Mouse (Mus musculus): Measurements from ENCODE around the gene Nr2f2. TPM values are rescaled to one million over a fixed set of nuclear protein-coding genes. Genes with fewer than 3 reads are reported as not detected.

Gene Nr2f2
- polyA plus RNA-seq, 1 experiment from 2014 or later: 32.5 TPM

DNA sequence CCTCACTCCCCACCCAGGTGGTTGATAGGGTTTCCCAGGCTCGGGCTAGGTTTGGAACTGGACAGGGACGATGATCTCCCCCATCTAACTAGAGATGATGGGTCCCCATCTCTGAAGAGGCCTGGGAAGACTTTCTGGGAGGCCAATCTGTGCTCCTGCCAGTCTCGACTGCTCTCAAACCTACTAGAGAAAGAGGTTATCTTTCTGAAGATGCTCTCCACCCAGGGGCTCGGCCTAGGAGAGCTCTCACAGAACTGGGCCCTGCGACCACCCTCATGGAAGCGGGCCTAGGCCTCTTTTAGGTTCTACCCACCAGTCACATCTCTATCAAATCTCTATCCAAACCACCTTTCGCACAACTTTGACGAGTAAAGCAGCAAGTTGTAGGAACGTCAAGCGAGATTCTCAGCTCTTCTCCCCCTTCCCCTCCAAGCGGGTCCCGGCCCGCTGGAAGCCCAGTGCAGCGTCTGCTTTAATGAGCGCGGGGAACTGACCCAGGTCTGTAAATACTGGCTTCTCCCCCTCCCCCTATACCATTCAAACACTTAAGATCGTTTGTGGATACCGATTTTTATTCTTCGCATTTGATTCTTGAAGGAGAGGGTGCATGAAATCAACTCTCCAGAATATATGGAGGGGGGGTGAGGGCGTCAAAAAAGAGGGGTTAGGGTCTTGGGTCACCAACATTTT lies 16.4 kb downstream of the Nr2f2 start:
- ATAC-seq (ENCODE audit: insufficient number of reproducible peaks, insufficient read depth, low FRiP score, low read depth): no peak
- Histone ChIP-seq H3K4me2 (ENCODE audit: low read length) (peak overlapping the region; percentile 90), H3K27ac (replicated peaks in 1 of 2; ENCODE audit: control insufficient read depth in 1 of 2, insufficient read depth in 1 of 2, low read depth in 2 of 2, low read length in 2 of 2) (0 out of 4 replicates have a peak overlapping the region, but pooled peaks of 1 of the 2 experiments have one; percentile 83), H3K9ac (ENCODE audit: low read length) (peak overlapping the region; percentile 85), H3K4me1 (ENCODE audit: control insufficient read depth in 2 of 2, insufficient read depth in 2 of 2, low read length in 2 of 2) (peaks cover 7 to 11% of the 10 kb centered on the region in 2 experiments), H3K9me3 (ENCODE audit: control insufficient read depth, low read length) (no peaks in the 10 kb centered on the region), H3K27me3 (ENCODE audit: control insufficient read depth, insufficient read depth, low read length) (peaks cover 58% of the 10 kb centered on the region), H3K4me3 (ENCODE audit: control insufficient read depth in 1 of 2, insufficient read depth in 1 of 2, low read depth in 1 of 2, low read length in 2 of 2) (peak overlapping the region; percentile 62 to 65), H3K36me3 (ENCODE audit: control insufficient read depth, insufficient read depth, low read length) (no peaks in the 10 kb centered on the region)
- WGBS: 21% methylated on average over 20 of the region's 20 CpGs

DNA sequence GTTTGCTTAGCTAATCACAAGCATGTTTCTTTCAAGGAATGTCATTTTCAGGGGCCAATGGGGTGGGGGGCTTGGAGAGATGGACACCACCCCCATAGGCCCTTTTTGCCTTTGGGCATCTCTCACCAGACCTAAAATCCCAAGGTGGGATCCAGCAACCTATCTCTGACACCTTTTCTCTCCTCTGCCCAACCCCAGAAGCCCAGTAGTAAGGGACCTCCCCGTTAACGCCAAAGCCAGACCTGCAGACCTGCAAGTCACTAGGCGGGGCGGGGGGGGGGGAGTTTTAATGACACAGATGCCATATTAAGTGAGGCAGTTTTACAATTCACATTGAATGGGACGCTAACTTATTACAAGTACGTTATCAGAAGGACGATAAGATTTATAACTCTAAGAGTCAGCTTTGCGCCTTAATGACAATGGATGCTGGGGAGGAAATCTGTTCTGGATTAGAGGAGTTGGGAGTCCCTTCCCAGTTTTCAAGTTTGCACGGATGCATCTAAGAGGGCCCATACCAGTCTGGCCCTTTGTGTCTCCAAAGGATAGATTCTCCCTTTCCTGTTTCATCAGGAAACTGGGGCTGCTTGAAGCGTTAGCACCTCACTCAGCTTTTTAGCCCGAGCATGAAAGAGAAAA lies 17.4 kb downstream of the Nr2f2 start:
- no peak overlapping the region; the same call in 1 of the 2 replicates for H3K9ac ChIP-seq (ENCODE audit: low read length)
- H3K27me3 ChIP-seq (ENCODE audit: control insufficient read depth, insufficient read depth, low read length): peaks cover 60% of the 10 kb centered on the region
- H3K27ac ChIP-seq (replicated peaks in 1 of 2; ENCODE audit: control insufficient read depth in 1 of 2, insufficient read depth in 1 of 2, low read depth in 2 of 2, low read length in 2 of 2): no peak overlapping the region
- no peak overlapping the region for H3K4me3 ChIP-seq (ENCODE audit: control insufficient read depth in 1 of 2, insufficient read depth in 1 of 2, low read depth in 1 of 2, low read length in 2 of 2)
- H3K9me3 ChIP-seq (ENCODE audit: control insufficient read depth, low read length): no peaks in the 10 kb centered on the region
- no peaks in the 10 kb centered on the region for H3K36me3 ChIP-seq (ENCODE audit: control insufficient read depth, insufficient read depth, low read length)
- WGBS: 25% methylated on average over 11 of the region's 11 CpGs
- H3K4me1 ChIP-seq (ENCODE audit: control insufficient read depth in 2 of 2, insufficient read depth in 2 of 2, low read length in 2 of 2): peaks cover 7 to 11% of the 10 kb centered on the region in 2 experiments
- no peak for ATAC-seq (ENCODE audit: insufficient number of reproducible peaks, insufficient read depth, low FRiP score, low read depth)
- H3K4me2 ChIP-seq (ENCODE audit: low read length): no peak overlapping the region

DNA sequence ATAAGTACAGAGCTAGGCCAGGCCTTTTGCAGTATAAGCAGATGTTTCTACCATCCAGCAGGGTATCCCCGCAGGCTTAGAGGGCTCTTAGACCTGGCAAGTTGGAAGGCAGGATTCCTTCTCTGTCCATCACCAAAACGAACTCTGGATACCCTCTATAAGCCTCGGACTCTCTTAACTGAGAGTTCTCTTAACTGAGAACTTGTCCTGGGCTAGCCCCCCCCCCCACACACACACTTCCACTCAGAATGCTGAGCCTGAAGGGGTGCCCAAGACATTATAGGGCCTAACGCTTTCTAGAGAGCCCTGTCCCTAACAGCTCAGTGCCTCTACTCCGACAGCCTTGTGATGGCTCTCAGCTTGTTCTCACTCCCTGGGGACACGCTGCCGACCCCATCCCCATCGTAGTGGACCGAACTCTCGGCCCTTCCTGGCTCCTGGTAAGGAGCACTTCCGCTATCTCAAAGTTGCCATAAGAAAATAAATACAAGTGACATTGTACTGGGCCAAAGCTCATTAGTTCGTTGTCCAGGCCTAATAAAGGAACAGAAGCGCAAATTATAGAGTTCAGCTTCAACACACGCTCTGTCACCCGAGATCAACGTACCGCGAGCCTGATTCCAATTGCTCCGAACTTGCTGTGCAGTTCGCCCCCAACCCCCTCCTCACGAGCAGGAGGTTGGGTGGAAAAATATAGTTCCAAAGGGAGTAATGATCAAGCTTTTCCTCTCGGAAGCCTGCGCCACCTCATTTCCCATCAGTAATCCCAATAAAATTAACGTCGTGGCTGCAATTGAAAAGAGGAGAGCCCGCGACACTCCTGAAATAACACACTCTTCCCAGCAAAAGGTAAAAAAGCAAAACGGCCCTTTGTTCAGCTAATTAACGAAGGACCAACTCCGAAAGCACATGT lies 18.2 kb downstream of the Nr2f2 start:
- no peak overlapping the region for H3K4me2 ChIP-seq (ENCODE audit: low read length)
- H3K4me3 ChIP-seq (ENCODE audit: control insufficient read depth in 1 of 2, insufficient read depth in 1 of 2, low read depth in 1 of 2, low read length in 2 of 2): no peak overlapping the region
- H3K27me3 ChIP-seq (ENCODE audit: control insufficient read depth, insufficient read depth, low read length): peaks cover 65% of the 10 kb centered on the region
- no peak overlapping the region for H3K27ac ChIP-seq (replicated peaks in 1 of 2; ENCODE audit: control insufficient read depth in 1 of 2, insufficient read depth in 1 of 2, low read depth in 2 of 2, low read length in 2 of 2)
- no peak for ATAC-seq (ENCODE audit: insufficient number of reproducible peaks, insufficient read depth, low FRiP score, low read depth)
- no peaks in the 10 kb centered on the region for H3K9me3 ChIP-seq (ENCODE audit: control insufficient read depth, low read length)
- WGBS: 20% methylated on average over 30 of the region's 30 CpGs
- no peaks in the 10 kb centered on the region for H3K36me3 ChIP-seq (ENCODE audit: control insufficient read depth, insufficient read depth, low read length)
- H3K9ac ChIP-seq (ENCODE audit: low read length): no peak overlapping the region
- H3K4me1 ChIP-seq (ENCODE audit: control insufficient read depth in 2 of 2, insufficient read depth in 2 of 2, low read length in 2 of 2): peaks cover 7 to 11% of the 10 kb centered on the region in 2 experiments

DNA sequence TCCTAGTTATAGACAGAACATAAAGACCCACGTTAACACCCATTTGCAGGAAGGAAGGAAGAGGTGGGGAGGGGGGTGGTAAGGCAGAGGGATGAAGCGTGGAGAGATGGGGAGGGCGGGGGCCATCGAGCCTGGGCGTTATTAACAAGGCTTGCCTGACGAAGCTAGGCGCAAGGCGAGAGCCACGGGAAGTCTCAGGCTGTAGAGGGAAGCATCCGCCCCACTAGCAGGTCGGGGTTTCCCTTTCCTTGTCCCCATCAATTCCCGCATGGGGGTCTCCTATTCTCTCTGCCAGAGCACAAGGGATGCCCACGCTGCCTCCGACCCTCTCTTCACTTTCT lies 18.9 kb downstream of the Nr2f2 start:
- peaks cover 7 to 11% of the 10 kb centered on the region in 2 experiments for H3K4me1 ChIP-seq (ENCODE audit: control insufficient read depth in 2 of 2, insufficient read depth in 2 of 2, low read length in 2 of 2)
- peaks cover 70% of the 10 kb centered on the region for H3K27me3 ChIP-seq (ENCODE audit: control insufficient read depth, insufficient read depth, low read length)
- H3K9me3 ChIP-seq (ENCODE audit: control insufficient read depth, low read length): no peaks in the 10 kb centered on the region
- H3K4me3 ChIP-seq (ENCODE audit: control insufficient read depth in 1 of 2, insufficient read depth in 1 of 2, low read depth in 1 of 2, low read length in 2 of 2): no peak overlapping the region
- H3K36me3 ChIP-seq (ENCODE audit: control insufficient read depth, insufficient read depth, low read length): no peaks in the 10 kb centered on the region
- H3K27ac ChIP-seq (replicated peaks in 1 of 2; ENCODE audit: control insufficient read depth in 1 of 2, insufficient read depth in 1 of 2, low read depth in 2 of 2, low read length in 2 of 2): no peak overlapping the region
- ATAC-seq (ENCODE audit: insufficient number of reproducible peaks, insufficient read depth, low FRiP score, low read depth): no peak
- 21% methylated on average over 13 of the region's 14 CpGs for WGBS
- no peak overlapping the region for H3K9ac ChIP-seq (ENCODE audit: low read length)
- H3K4me2 ChIP-seq (ENCODE audit: low read length): no peak overlapping the region

DNA sequence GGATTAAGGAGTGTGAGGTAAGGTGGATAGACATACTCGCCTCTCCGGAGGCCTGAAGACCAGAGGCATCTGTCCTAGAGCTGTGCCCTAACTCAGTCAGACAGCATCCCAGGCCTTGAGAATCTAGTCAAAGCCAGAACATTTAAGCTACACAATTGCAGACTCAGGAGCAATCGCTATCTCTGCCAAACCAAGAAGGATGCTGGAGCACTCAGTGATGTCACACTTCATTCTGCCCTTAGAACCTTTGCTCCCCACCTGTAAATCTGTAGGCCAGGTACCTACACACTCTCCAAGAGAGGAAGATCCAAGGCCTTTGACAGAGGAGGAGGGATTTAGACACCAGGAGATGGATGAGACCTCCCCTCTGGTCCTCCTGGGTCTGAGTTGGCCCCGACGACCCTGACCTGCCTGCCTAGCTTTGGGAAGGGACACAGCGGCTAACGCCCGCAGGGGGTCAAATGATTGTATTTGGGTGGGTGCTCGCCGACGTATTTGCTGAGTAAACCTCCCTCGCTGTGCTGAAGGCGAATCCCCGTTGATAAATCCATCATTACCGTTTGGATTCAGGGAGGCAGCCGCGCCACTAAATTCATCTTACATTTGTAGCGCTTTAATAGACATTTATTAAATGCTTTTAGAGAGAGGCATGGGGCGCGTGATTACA lies 19.5 kb downstream of the Nr2f2 start:
- Histone ChIP-seq H3K4me2 (ENCODE audit: low read length) (no peak overlapping the region), H3K4me3 (ENCODE audit: control insufficient read depth in 1 of 2, insufficient read depth in 1 of 2, low read depth in 1 of 2, low read length in 2 of 2) (no peak overlapping the region), H3K4me1 (ENCODE audit: control insufficient read depth in 2 of 2, insufficient read depth in 2 of 2, low read length in 2 of 2) (peaks cover 7 to 11% of the 10 kb centered on the region in 2 experiments), H3K27ac (replicated peaks in 1 of 2; ENCODE audit: control insufficient read depth in 1 of 2, insufficient read depth in 1 of 2, low read depth in 2 of 2, low read length in 2 of 2) (no peak overlapping the region), H3K9me3 (ENCODE audit: control insufficient read depth, low read length) (no peaks in the 10 kb centered on the region), H3K9ac (ENCODE audit: low read length) (no peak overlapping the region), H3K27me3 (ENCODE audit: control insufficient read depth, insufficient read depth, low read length) (peaks cover 72% of the 10 kb centered on the region), H3K36me3 (ENCODE audit: control insufficient read depth, insufficient read depth, low read length) (no peaks in the 10 kb centered on the region)
- ATAC-seq (ENCODE audit: insufficient number of reproducible peaks, insufficient read depth, low FRiP score, low read depth): no peak
- 25% methylated on average over 20 of the region's 20 CpGs for WGBS

DNA sequence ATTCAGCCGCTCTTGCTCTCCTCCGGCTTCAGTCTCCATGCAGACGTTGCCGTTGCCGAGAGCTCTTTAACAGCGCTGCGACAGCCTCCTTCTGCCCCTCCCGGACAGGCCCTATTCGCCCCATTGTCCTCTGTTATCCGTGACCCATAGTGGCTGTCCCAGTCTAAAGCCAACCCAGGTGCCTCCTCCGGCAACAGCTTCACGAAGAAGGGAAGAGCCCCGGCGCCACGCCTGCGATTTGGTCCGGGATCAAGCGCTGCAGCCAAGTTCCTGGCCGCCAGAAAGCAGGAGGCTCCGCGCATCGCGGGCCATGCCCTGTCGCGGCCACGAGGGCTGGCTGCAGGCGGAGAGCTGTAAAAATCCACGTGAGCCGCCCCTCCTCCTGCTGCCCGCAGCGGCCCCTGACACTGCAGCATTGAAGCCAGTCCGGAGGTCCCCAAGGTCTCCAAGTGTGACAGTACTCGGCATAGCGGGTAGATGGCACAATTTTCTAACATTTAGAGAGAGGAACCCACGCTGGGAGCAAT lies 20.5 kb downstream of the Nr2f2 start:
- peak overlapping the region; percentile 29 to 36 for H3K4me3 ChIP-seq (ENCODE audit: control insufficient read depth in 1 of 2, insufficient read depth in 1 of 2, low read depth in 1 of 2, low read length in 2 of 2)
- peak overlapping the region; percentile 27; the same call in 1 of the 2 replicates for H3K9ac ChIP-seq (ENCODE audit: low read length)
- peaks cover 83% of the 10 kb centered on the region for H3K27me3 ChIP-seq (ENCODE audit: control insufficient read depth, insufficient read depth, low read length)
- H3K4me2 ChIP-seq (ENCODE audit: low read length): peak overlapping the region; percentile 67
- H3K36me3 ChIP-seq (ENCODE audit: control insufficient read depth, insufficient read depth, low read length): no peaks in the 10 kb centered on the region
- H3K9me3 ChIP-seq (ENCODE audit: control insufficient read depth, low read length): no peaks in the 10 kb centered on the region
- no peak overlapping the region for H3K27ac ChIP-seq (replicated peaks in 1 of 2; ENCODE audit: control insufficient read depth in 1 of 2, insufficient read depth in 1 of 2, low read depth in 2 of 2, low read length in 2 of 2)
- peak; percentile 73 for ATAC-seq (ENCODE audit: insufficient number of reproducible peaks, insufficient read depth, low FRiP score, low read depth)
- peaks cover 7 to 11% of the 10 kb centered on the region in 2 experiments for H3K4me1 ChIP-seq (ENCODE audit: control insufficient read depth in 2 of 2, insufficient read depth in 2 of 2, low read length in 2 of 2)
- WGBS: 2% methylated on average over 35 of the region's 35 CpGs

DNA sequence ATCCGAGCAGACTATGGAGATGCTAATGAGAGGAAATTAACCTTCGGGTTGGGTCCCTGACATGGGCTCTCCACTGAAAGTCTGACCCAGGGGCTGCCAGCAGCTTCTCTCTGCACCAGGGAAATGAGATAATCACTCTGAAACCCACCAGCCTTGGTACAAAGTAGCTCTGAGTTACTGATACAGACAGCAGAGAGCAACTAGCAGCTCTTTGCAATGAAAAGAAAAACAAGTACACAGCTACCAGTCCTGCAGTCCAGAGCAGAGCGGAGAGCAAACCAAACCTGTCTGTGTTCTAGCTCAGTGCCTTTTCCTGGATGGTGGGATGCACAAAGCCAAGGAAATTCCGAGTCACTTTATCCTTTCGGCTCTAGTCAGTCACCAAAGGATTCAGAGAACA lies 23.1 kb downstream of the Nr2f2 start:
- 23% methylated on average over 5 of the region's 5 CpGs for WGBS
- H3K36me3 ChIP-seq (ENCODE audit: control insufficient read depth, insufficient read depth, low read length): no peaks in the 10 kb centered on the region

More for the DNA sequence above, 23.1 kb downstream of the Nr2f2 start:
- ATAC-seq (ENCODE audit: insufficient number of reproducible peaks, insufficient read depth, low FRiP score, low read depth): no peak
- Histone ChIP-seq H3K9me3 (ENCODE audit: control insufficient read depth, low read length) (no peaks in the 10 kb centered on the region), H3K4me2 (ENCODE audit: low read length) (no peak overlapping the region), H3K4me1 (ENCODE audit: control insufficient read depth in 2 of 2, insufficient read depth in 2 of 2, low read length in 2 of 2) (peaks cover 0 to 2% of the 10 kb centered on the region in 2 experiments; a peak in 1 of 4 replicates), H3K27me3 (ENCODE audit: control insufficient read depth, insufficient read depth, low read length) (peaks cover 90% of the 10 kb centered on the region), H3K27ac (replicated peaks in 1 of 2; ENCODE audit: control insufficient read depth in 1 of 2, insufficient read depth in 1 of 2, low read depth in 2 of 2, low read length in 2 of 2) (no peak overlapping the region), H3K9ac (ENCODE audit: low read length) (no peak overlapping the region), H3K4me3 (ENCODE audit: control insufficient read depth in 1 of 2, insufficient read depth in 1 of 2, low read depth in 1 of 2, low read length in 2 of 2) (no peak overlapping the region)
